Comparison of ENCODE assay signal across 13 mouse cellular contexts in genomic region chr15:78505541-78505940, GRCm38 (mm10). TPM values are rescaled to one million over a fixed set of nuclear protein-coding genes. Genes with fewer than 3 reads are reported as not detected.
"Had no signal": no experiment of that assay in that cellular context is flagged by ENCODE, and none has a peak within 500 bp of the region (broad histone marks: within the 10 kb centered on the region; RNA-seq: fewer than 3 reads in every experiment).

No protein-coding gene starts in this region.

- DNase-seq: retina, postnatal 1 day; right cerebral cortex, adult 18-20 months; right cerebral cortex, postnatal 14 days; right cerebral cortex, postnatal 25 days; right cerebral cortex, postnatal 4 days; spleen, adult 18-20 months; thymus, adult 18-20 months; thymus, adult 2 months; thymus, postnatal 14 days; thymus, postnatal 25 days; thymus, postnatal 36 days; thymus, postnatal 4 days had no signal

RNA-seq across cellular contexts. Expression of gene Tmprss6, which starts 37.1 kb away (rescaled TPM):
- total RNA-seq: neutrophil, adult 5-6 weeks had no signal

RNA-seq across cellular contexts. Expression of gene Sstr3, which starts 38.9 kb away (rescaled TPM):
- total RNA-seq: neutrophil, adult 5-6 weeks had no signal
